Mouse (Mus musculus) hindbrain, embryonic 14.5 days (tissue): Measurements from ENCODE around the gene Dio1. TPM values are rescaled to one million over a fixed set of nuclear protein-coding genes. Genes with fewer than 3 reads are reported as not detected.
A peak's percentile ranks its signal among the peaks of the same experiment; 100 is the strongest.

ENCODE experiments used
- ATAC-seq: fragments of 200-750 bp; cut with Nextera tagmentation; 2 replicates; pipeline ENCODE4 v1.8.0; 2017; ENCODE audit warnings: moderate number of reproducible peaks, mild to moderate bottlenecking, moderate TSS enrichment, moderate library complexity; ENCODE audit not compliant: low FRiP score
- DNase-seq: peaks from one replicate; pipeline ENCODE4 v3.0.0-alpha.2; 2015; ENCODE audit warnings: low spot score
- H3K27ac ChIP-seq: fragments of 300-500 bp; sonication (generic); 2 replicates; pipeline ENCODE4 v1.5.1; 2014; ENCODE audit warnings: mild to moderate bottlenecking, moderate library complexity
- H3K27me3 ChIP-seq: fragments of 300-500 bp; sonication (generic); 2 replicates; pipeline ENCODE4 v1.6.1; 2014; ENCODE audit warnings: mild to moderate bottlenecking, low read length, mixed read lengths; ENCODE audit not compliant: control insufficient read depth, insufficient read depth
- H3K36me3 ChIP-seq: fragments of 300-500 bp; sonication (generic); replicated peaks from 2 replicates; pipeline ENCODE4 v1.6.1; 2014; ENCODE audit not compliant: control insufficient read depth, insufficient read depth
- H3K4me1 ChIP-seq: fragments of 300-500 bp; sonication (generic); replicated peaks from 2 replicates; pipeline ENCODE4 v1.6.1; 2014; ENCODE audit warnings: antibody characterized with exemption, low read length, mixed read lengths; ENCODE audit not compliant: control insufficient read depth, insufficient read depth
- H3K4me2 ChIP-seq: fragments of 300-500 bp; sonication (generic); replicated peaks from 2 replicates; pipeline ENCODE4 v1.6.1; 2014; ENCODE audit warnings: mild to moderate bottlenecking, moderate library complexity
- H3K4me3 ChIP-seq: fragments of 300-500 bp; sonication (generic); replicated peaks from 2 replicates; pipeline ENCODE4 v1.5.1; 2014; ENCODE audit warnings: mild to moderate bottlenecking, low read length
- H3K9ac ChIP-seq: fragments of 300-500 bp; sonication (generic); 2 replicates; pipeline ENCODE4 v1.6.1; 2014
- H3K9me3 ChIP-seq: fragments of 300-500 bp; sonication (generic); 2 replicates; pipeline ENCODE4 v1.6.1; 2016; ENCODE audit warnings: low read length; ENCODE audit not compliant: control insufficient read depth
- WGBS: fragments of 180-500 bp; shearing (Covaris S2); extraction: QIAGEN DNeasy Blood & Tissue Kit; methylation state at CpG from one replicate; pipeline ENCODE4 v1.1.7; 2014; 5-methylcytosine and 5-hydroxymethylcytosine counted together
- polyA plus RNA-seq: library from polyadenylated mRNA; unstranded; fragments of >200 nt; fragmentation: Nextera tagmentation; extraction: Ambion mirVana; gene quantifications from 2 replicates; pipeline ENCODE4 v1.2.1, GENCODE M21; 2014

Dio1 gene
- polyA plus RNA-seq, 1 experiment from 2014 or later = not detected

- Histone ChIP-seq H3K36me3 (peaks cover 64% of the 10 kb centered on the region), H3K27me3 (no peaks in the 10 kb centered on the region), H3K9ac (no peak overlapping the region; the same call in 1 of the 2 replicates), H3K4me1 (no peaks in the 10 kb centered on the region), H3K4me2 (no peak overlapping the region), H3K27ac (peak overlapping the region; percentile 61), H3K9me3 (no peaks in the 10 kb centered on the region), H3K4me3 (no peak overlapping the region)
- no peak for DNase-seq
- ATAC-seq = no peak
- WGBS = 66% methylated on average over 6 of the region's 6 CpGs
These were observed 63.3 kb downstream of the Dio1 start for GRCm38 (mm10) chr4:107243365-107244333.

Other genes starting within 250 kb of the Dio1 start
- 86.2 and 89.8 TPM in 2 replicates for gene Mrpl37, start 240.3 kb downstream of the Dio1 start, polyA plus RNA-seq
- 2.7 and 4.8 TPM in 2 replicates for gene Cyb5rl, start 240.2 kb downstream of the Dio1 start, polyA plus RNA-seq
- not detected in 2 replicates for gene Cdcp2, start 210.3 kb downstream of the Dio1 start, polyA plus RNA-seq
- 391 and 398 TPM in 2 replicates for gene Tmem59, start 128.8 kb downstream of the Dio1 start, polyA plus RNA-seq
- gene Tceanc2, start 128.1 kb downstream of the Dio1 start, polyA plus RNA-seq = 22.7 and 22.9 TPM in 2 replicates
- gene Ldlrad1, start 98.0 kb downstream of the Dio1 start, polyA plus RNA-seq = not detected in 2 replicates
- 54.1 and 57.1 TPM in 2 replicates for gene Lrrc42, start 53.6 kb downstream of the Dio1 start, polyA plus RNA-seq
- 37.3 and 46.1 TPM in 2 replicates for gene Hspb11, start 53.6 kb downstream of the Dio1 start, polyA plus RNA-seq
- gene Yipf1, start 7.2 kb upstream of the Dio1 start, polyA plus RNA-seq = 65.7 and 69.0 TPM in 2 replicates
- gene Ndc1, start 60.6 kb upstream of the Dio1 start, polyA plus RNA-seq = 22.3 and 23.6 TPM in 2 replicates
- 2.7 and 5.6 TPM in 2 replicates for gene Glis1, start 127.4 kb upstream of the Dio1 start, polyA plus RNA-seq